Mouse (Mus musculus) spleen, adult 12 weeks (tissue): Measurements from ENCODE around the gene Hoxd4.

Experiments
- DNase-seq: peaks from one replicate; pipeline ENCODE4 v3.0.0; 2022; ENCODE audit warnings: low spot score

Hoxd4 gene

DNA sequence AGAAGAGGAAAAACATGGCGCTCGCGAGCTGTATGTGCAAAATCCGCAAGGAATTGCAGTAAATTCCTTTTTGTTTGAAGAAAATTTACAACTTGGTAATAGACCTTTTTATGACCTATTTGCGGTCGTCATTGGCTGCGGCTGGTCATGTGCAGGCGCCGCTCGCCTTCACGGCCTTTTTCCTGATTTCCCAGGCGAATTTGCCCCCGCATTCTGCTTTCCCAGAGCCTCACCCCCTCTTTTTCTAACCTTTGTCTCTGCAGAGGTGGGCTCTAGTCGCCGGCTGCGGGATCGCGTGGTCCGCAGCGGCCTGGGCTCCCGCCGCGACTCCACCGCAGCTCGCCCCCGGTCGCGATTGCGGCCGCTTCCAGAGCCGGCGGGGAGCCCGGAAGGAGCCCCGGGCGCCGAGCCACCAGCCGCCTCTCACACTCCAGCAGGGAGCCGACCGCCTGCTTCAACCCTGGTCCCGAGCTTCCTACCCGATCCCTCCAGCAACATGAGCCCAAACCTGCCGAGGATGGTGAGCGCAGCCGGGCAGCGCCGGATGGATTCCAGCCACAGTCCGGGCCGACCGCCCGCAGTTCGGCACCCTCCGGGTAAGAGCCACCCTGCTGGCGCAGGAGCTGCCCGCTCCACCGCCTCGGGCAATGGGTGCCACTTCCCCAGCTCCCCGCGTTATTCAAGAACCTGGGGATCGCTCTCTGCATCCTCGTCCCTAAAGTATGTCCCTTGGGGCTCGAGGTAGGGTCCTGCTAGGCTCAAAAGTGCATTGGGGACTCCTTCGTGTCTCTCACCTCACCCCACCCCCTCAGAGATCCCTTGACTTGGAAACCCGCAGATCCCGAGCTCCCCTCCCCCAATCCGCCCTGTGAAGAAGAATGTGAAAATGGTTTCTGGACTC, at the start of gene Hoxd4, which contains the start of gene Hoxd3:
TSS of gene Hoxd4 (plus strand) at position 209 of the 901 bp plus-strand sequence.
TSS of gene Hoxd3 (plus strand) at position 207 of the 901 bp plus-strand sequence.
- no peak for DNase-seq

GRCm38 (mm10) chr2:74663291-74663925, 48.3 kb upstream of the Hoxd4 start:
- DNase-seq, result no peak

DNA sequence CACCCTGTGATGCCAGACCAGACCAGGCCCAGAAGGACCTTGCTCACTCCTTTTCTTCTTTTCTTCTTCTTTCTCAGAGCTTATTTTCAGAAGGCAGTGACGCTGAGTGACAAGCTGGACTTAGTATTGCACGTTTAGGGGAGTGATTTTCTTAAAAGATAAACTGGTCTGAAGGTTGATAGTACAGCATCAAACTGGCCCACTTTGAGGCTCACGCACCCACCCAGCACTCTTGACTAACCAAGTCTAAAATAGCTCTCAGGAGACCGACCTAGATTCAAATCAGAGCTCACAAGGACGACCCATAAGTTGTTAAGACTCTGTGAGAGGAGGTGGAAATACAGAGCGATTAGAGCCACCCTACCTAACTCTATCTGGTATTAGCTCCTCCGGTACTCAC, 45.3 kb upstream of the Hoxd4 start:
- no peak for DNase-seq

- DNase-seq, result no peak
These were observed 44.4 kb upstream of the Hoxd4 start for GRCm38 (mm10) chr2:74667191-74667841.

DNA sequence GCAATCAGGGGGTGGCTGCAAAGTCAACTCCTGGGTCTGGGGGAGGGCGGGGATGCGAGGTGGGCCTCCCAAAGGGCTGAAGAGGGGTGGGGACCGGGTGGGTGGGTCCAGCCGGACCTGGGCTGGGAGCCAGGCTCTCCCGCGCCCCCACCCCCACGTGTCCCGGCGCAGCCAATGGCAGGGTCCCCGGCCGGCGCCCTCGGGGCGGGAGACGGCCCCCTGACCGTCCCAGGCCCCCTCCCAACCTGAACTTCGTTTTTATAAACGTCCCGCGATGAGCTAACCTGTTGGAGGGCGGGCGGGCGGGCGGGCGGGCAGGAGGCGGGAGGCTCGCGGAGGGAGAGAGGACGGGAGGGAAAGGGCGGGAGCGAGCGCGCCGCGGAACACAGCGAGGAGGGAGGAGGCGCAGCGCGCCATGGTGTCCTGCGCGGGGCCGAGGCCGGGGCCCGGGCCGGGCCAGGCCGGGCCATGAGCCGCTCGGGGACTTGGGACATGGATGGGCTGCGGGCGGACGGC, 43.8 kb upstream of the Hoxd4 start, which contains the start of gene Hoxd13:
TSS of gene Hoxd13 (plus strand) at position 469 of the 516 bp plus-strand sequence.
- DNase-seq, result no peak

- no peak for DNase-seq
These were observed 43.1 kb upstream of the Hoxd4 start for GRCm38 (mm10) chr2:74668370-74669229.

DNA sequence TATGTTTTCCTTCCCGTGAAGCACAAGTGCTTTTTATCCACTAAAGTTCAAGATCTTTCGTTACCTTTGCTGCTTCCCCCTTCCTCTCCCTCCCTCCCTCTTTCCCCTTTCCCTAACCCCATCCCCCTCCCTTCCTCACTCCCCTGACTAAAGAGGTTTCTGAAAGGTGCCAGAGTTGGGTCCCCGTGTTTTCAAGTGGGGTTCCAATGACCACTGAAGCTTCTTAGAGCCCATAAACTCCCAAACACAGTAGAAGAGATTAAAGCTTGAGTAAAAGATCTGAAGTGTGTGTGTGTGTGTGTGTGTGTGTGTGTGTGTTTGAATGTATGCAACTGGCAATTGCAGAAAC, 42.5 kb upstream of the Hoxd4 start:
- DNase-seq, result no peak

- DNase-seq, result no peak
These were observed 42.0 kb upstream of the Hoxd4 start for GRCm38 (mm10) chr2:74669650-74670235.

DNA sequence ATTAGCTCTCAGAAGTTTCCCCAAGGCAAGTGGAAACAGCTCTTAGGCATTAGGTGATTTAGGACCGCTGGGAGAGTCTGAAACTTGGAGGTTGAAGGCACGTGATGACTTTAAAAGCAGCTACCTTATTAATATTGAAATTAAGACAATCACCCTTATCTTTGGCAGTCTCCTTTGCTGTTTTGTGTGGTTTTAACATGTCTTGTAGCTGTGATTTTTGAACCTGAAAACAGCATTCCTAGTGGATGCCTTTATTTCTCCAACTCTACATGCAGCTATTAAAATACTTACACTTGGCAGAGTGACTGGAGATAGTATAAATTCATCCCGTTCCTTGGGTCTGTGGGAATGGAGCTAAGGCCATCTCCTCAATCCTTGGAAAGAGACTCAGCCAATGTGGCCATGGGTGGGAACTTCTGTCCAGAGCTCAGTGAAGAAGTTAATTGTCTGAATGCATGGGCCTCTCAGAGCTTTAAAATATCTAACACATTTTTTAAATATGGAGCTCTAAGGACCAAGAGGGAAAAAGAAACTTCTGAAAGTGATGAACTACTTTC, 41.0 kb upstream of the Hoxd4 start:
- no peak for DNase-seq

GRCm38 (mm10) chr2:74671847-74672246, 39.9 kb upstream of the Hoxd4 start:
- DNase-seq, result no peak

- no peak for DNase-seq
These were observed 39.0 kb upstream of the Hoxd4 start for GRCm38 (mm10) chr2:74672481-74673362.

DNA sequence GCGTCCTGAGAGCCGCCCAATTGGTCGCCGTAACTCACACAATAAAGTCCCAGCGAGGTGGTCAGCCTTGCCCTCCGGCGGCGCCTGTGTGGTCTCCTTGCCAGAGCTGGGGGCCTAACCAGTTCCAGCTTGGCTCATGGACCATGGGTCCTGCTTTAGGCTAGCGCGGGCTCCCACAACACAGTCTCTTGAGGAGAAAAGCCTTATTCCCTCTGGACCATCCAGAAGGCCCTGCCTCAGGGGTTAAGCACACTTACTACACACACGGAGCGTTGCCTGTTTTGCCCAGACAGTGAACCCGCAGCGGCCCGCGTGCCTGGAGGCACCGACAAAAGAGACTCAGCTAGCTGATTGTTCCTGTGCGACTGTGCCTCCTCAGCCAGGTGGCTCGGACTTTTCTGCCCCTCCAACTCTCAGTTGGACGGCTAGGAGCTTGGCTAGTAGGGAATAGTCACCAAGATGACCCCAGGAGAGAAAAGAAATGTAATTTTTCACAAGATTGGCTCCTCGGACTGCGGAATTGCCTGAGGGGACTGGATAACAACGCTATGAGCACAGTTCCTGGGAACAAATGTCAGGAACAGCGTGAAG, 37.8 kb upstream of the Hoxd4 start:
- DNase-seq, result no peak

- no peak for DNase-seq
These were observed 36.7 kb upstream of the Hoxd4 start, which contains the start of gene Hoxd12 for GRCm38 (mm10) chr2:74674881-74675665. Gene Hoxd12 (plus strand): TSS chr2:74675013.

DNA sequence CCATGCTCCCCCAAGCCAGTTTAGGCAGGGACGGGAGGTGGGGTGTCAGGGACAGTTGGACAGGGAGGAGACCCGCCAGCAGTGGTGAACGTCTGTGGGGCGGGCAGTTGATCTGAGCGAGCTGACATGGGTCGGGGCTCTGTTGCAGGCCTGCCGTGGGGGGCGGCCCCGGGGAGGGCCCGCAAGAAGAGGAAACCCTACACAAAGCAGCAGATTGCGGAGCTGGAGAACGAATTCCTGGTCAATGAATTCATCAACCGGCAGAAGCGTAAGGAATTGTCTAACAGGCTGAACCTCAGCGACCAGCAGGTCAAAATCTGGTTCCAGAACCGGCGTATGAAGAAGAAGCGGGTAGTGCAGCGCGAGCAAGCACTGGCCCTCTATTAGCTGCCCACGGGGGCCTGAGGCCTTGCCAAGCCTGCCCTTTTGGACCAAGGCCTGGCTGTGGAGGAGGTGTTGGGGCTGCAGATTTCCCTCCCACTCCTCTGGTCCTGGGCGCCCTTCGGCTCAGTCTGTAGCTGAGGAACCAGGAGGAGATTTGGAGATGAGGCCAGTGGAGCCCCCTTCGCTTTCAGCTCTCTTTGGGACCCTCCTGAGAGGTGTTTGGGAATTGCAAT, 36.0 kb upstream of the Hoxd4 start:
- DNase-seq, result no peak

- DNase-seq, result no peak
These were observed 35.2 kb upstream of the Hoxd4 start for GRCm38 (mm10) chr2:74676376-74677052.

DNA sequence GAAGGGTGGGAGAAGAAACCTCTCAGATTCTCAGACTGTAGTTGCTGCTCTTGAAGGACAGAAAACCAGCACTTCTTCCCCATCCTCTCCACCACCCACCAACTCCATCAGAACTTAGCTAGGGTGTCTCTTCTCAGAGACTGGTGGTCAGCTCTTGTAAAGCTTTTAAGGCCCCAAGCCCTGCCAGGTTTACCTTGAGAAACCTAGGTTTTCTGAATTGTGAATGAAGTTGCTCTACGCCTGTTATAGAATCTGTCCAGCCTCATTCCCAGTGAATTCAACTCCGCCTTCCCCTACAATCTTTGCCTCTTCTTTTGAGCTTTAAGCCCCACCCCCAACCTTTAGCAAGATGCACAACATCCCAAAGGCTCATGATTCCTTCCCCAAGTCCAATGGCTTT, 34.6 kb upstream of the Hoxd4 start:
- DNase-seq, result no peak

DNA sequence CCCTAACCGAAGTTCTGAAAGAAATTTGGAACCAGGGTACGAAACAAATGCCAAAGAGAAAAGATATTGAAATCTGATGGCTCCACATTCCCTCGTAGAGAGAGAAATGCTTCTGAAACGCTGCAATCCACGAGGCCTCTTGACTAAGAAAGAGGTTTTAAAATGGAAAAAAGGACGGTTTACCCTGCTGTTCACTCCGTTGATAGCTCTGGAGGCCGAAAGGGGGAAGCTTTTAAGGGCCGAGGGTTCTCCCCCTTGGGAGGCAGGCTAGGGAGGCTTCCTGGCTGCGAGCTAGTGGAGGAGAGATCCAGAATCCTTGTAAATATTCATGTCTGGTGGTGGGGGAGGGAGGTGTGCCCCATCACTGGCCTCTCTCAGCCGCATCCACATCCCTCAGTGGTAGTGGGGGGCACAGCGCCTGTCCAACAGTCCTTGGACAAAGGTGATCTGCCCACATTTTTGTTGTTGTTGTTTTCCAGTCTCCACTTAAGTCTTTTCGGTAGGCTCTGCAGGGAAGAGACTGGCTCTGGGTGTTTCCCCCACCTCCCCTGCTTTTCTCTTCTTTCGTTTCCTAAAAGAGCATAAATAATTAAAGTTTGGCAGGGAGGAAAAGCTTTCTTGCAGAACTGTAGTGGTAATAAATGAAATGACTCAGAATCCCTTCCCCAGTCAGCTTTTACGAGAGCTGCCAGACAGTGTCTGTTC, 32.7 kb upstream of the Hoxd4 start, which contains the start of gene Hoxd11:
TSS of gene Hoxd11 (plus strand) at position 667 of the 705 bp plus-strand sequence.
- no peak for DNase-seq
